Mouse (Mus musculus) right cerebral cortex, postnatal 10 days (tissue): Measurements from ENCODE around the gene Ankrd26.

Source experiments
- DNase-seq, 2 experiments: peaks; one replicate each; pipeline ENCODE4 v3.0.0; 2021; ENCODE audit warnings: low spot score in 2 of 2

Gene Ankrd26

GRCm38 (mm10) chr6:118478957-118479708 is 82.9 kb downstream of the Ankrd26 start, which contains the start of gene Zfp9:
TSS of gene Zfp9 (minus strand) at chr6:118479320.
- DNase-seq = peak; percentile 89 to 93

GRCm38 (mm10) chr6:118477875-118478785 is 83.9 kb downstream of the Ankrd26 start:
- no peak for DNase-seq

- no peak for DNase-seq
Measured at GRCm38 (mm10) chr6:118462069-118462705, 99.8 kb downstream of the Ankrd26 start.

DNA sequence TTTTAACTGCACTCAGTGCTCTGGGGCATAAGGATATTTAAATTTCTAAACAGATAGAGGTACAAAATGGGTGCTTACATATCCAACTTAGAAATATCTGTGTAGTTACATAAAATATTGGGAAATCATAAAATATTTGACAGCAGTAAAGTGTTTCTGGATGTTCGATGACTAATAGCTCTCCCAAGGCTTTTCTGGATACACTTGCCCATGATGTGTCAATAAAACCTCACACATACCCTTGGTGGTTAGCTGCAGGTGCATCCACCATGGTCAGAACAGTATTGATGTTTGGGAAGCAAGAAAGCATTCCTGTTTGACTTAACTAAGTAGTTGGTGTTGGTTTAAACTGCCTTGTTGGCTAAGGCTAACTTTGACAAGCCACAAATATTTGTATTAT is 104.3 kb downstream of the Ankrd26 start:
- DNase-seq = no peak

DNA sequence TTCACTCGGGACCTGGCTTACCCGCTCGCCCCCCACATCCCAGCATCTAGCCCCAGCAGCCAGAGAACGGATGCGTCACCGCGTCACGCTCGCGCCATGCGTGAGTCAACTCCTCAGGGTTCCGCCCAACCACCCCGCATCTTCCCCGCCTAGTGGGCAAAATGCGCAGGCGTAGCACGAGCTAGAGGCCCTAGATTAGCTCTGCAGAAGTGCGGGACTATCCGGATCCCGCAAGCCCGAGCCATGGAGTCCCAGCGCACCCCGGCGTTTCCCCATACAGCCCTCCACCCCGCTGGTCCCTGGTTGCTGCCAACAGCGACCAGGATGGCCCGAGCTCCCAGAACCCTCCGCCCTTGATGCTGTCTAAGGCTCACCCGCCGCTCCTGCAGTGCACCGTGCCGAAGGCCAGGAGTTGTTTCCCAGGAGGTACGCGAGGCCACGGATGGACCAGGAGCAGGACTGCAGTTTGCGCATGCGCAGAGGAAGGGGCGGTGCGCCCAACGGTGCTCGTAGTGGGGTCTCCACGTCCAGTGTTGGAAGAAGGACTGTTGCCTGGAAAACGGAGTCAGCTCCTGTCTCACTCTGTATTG is 106.9 kb downstream of the Ankrd26 start, which contains the start of gene Zfp248:
Gene Zfp248, minus strand, starts transcription at position 487 of the 590 bp plus-strand sequence.
- peak; percentile 97 for DNase-seq

DNA sequence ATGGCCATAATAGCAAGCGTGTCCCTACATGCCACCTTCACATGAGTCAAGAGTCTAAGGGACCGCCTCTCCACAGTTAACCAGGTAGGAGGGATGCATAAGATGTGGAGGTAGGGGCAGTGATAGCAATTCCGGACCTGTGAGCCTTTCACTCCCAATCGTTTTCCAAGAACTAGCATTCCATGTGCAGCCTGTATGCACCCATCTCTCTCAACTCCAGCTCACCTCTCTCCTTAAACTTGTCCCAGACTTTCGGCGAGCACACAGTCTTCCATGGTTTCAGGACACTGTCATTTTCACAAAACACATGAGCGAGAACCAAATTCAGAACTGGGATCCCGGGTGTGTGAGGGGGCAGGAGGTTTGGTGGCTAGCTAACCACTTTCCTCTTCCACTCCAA is 107.6 kb downstream of the Ankrd26 start:
- peak in 1 of 2 experiments; percentile 38 for DNase-seq
